ENCODE assay signal across 7 mouse cellular contexts in genomic region chr2:118479550-118479909, GRCm38 (mm10). TPM values are rescaled to one million over a fixed set of nuclear protein-coding genes. Genes with fewer than 3 reads are reported as not detected.
A peak's percentile ranks its signal among the peaks of the same experiment; 100 is the strongest.
DNase-seq lines count a peak whose midpoint lies in the region; ATAC-seq lines count a peak whose summit lies in the region.

Gene Srp14, minus strand, starts transcription at chr2:118479711.

- peak within 1 kb of the TSS; percentile 82 for H3K4me2 ChIP-seq in intestine, embryonic 16.5 days (ENCODE audit: low read depth, low read length)
- peak within 1 kb of the TSS; percentile 95 for H3K4me2 ChIP-seq in midbrain, embryonic 11.5 days

- WGBS in intestine, embryonic 16.5 days = under 1% methylated on average over 35 of the region's 35 CpGs
- under 1% methylated on average over 35 of the region's 35 CpGs for WGBS in midbrain, embryonic 11.5 days

- intact Hi-C loops in left cerebral cortex, postnatal 36 days (cut with DNase I) = no loop called here

- H3K36me3 ChIP-seq in intestine, embryonic 16.5 days (ENCODE audit: control insufficient read depth, insufficient read depth, low read length) = no peaks in the 10 kb centered on the region
- peaks cover 12% of the 10 kb centered on the region; the same call in 1 of the 2 replicates for H3K36me3 ChIP-seq in midbrain, embryonic 11.5 days (ENCODE audit: control insufficient read depth, insufficient read depth, low read length)

- peak within 1 kb of the TSS; percentile 90 for H3K9ac ChIP-seq in intestine, embryonic 16.5 days (ENCODE audit: low read depth, low read length)
- H3K9ac ChIP-seq in midbrain, embryonic 11.5 days (ENCODE audit: low read length) = peak within 1 kb of the TSS; percentile 87

- peak; percentile 96 for ATAC-seq in intestine, embryonic 16.5 days
- peak; percentile 97 for ATAC-seq in midbrain, embryonic 11.5 days (ENCODE audit: low FRiP score)

- H3K9me3 ChIP-seq in intestine, embryonic 16.5 days (ENCODE audit: control insufficient read depth, low read length) = no peaks in the 10 kb centered on the region
- no peaks in the 10 kb centered on the region for H3K9me3 ChIP-seq in midbrain, embryonic 11.5 days (ENCODE audit: control insufficient read depth, low read length)

- H3K4me3 ChIP-seq in intestine, embryonic 16.5 days (ENCODE audit: low read length) = peak within 1 kb of the TSS; percentile 90
- H3K4me3 ChIP-seq in midbrain, embryonic 11.5 days (ENCODE audit: low read depth, low read length) = peak within 1 kb of the TSS; percentile 88

- no peaks in the 10 kb centered on the region for H3K27me3 ChIP-seq in intestine, embryonic 16.5 days (replicated peaks; ENCODE audit: control insufficient read depth, insufficient read depth, low read length)
- no peaks in the 10 kb centered on the region for H3K27me3 ChIP-seq in midbrain, embryonic 11.5 days (ENCODE audit: control insufficient read depth, insufficient read depth, low read length)

- DNase-seq in adrenal gland, adult 8-10 months = peak; percentile 87
- peak; percentile 88 for DNase-seq in embryo, embryonic 9.5 days (ENCODE audit: extremely low spot score)
- DNase-seq in gastrocnemius, postnatal 4 days (ENCODE audit: low spot score in 2 of 2) = peak; percentile 89 to 94
- peak; percentile 90 to 91 for DNase-seq in left cerebral cortex, postnatal 36 days (ENCODE audit: low spot score in 2 of 2)
- peak; percentile 99 for DNase-seq in midbrain, embryonic 11.5 days (ENCODE audit: low spot score, missing footprints)
- DNase-seq in skeletal muscle tissue, adult 2 months (ENCODE audit: low read depth, low spot score) = peak; percentile 96

- peaks cover 9% of the 10 kb centered on the region; the same call in 1 of the 2 replicates for H3K4me1 ChIP-seq in intestine, embryonic 16.5 days (ENCODE audit: control insufficient read depth, insufficient read depth, low read length)
- H3K4me1 ChIP-seq in midbrain, embryonic 11.5 days (ENCODE audit: control insufficient read depth, insufficient read depth, low read length) = peaks cover 9% of the 10 kb centered on the region

- H3K27ac ChIP-seq in intestine, embryonic 16.5 days (ENCODE audit: low read length) = peak within 1 kb of the TSS; percentile 85
- H3K27ac ChIP-seq in midbrain, embryonic 11.5 days (ENCODE audit: low read depth, low read length) = no peak within 1 kb of the TSS; the same call in 1 of the 2 replicates

RNA-seq across cellular contexts. Expression of gene Srp14, which starts in this region (rescaled TPM):
- total RNA-seq in adrenal gland, adult 8-10 months (2022) = 100 to 1,000 TPM; 238 to 265 (median 255) TPM
- total RNA-seq in gastrocnemius, postnatal 4 days (2021) = 100 to 1,000 TPM; 144 to 148 TPM
- 191 and 204 TPM in 2 replicates for polyA plus RNA-seq in intestine, embryonic 16.5 days (2015; fragmentation: Nextera tagmentation; extraction: Ambion mirVana)
- 100 to 1,000 TPM; 136 to 158 TPM for total RNA-seq in left cerebral cortex, postnatal 36 days (2021)
- 281 and 293 TPM in 2 replicates for polyA plus RNA-seq in midbrain, embryonic 11.5 days (2014; fragmentation: Nextera tagmentation; extraction: Ambion mirVana)
